Mouse (Mus musculus): ENCODE data around the gene Olfr1451. TPM values are rescaled to one million over a fixed set of nuclear protein-coding genes. Genes with fewer than 3 reads are reported as not detected.

The Olfr1451 gene
- not detected in 2 replicates for polyA plus RNA-seq (2015; fragmentation: Nextera tagmentation; extraction: Ambion mirVana)

GRCm38 (mm10) chr19:12994714-12995113 is at the start of gene Olfr1451:
Gene Olfr1451, plus strand, starts transcription at chr19:12995014.

GRCm38 (mm10) chr19:12949958-12950357 is 44.9 kb upstream of the Olfr1451 start, which contains the start of gene Olfr1450:
Gene Olfr1450, plus strand, starts transcription at chr19:12950258.

DNA sequence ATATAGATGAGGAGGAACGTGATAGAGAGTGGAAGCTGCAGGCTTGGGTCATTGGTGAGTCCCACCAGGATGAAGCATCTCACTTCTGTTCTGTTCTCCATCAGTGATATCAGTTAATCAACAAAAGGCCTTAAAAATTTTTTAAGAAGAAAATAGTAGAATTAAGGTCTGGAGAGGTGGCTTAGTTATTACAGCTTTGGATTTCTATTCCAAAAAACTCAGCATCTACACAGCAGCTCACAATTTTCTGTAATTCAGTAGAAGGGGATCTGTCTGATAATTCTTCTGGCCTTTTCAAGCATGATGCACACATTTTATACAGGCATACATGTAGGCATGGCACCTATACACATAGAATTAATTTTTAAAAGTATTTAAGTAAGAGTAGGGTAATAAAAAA is 33.4 kb downstream of the Olfr1451 start, which contains the start of gene Olfr1453:
Gene Olfr1453 (minus strand): TSS at position 101 of the 400 bp plus-strand sequence.

Other genes starting within 250 kb of the Olfr1451 start
- 0.99 and 1.1 TPM in 2 replicates for gene Cntf, start 229.4 kb upstream of the Olfr1451 start, polyA plus RNA-seq (2015; fragmentation: Nextera tagmentation; extraction: Ambion mirVana)
- 11.3 and 11.6 TPM in 2 replicates for gene Zfp91, start 198.9 kb upstream of the Olfr1451 start, polyA plus RNA-seq (2015; fragmentation: Nextera tagmentation; extraction: Ambion mirVana)
- gene Lpxn, start 198.8 kb upstream of the Olfr1451 start, polyA plus RNA-seq (2015; fragmentation: Nextera tagmentation; extraction: Ambion mirVana): 5.1 and 7.8 TPM in 2 replicates
- gene Gm5244, start 148.3 kb upstream of the Olfr1451 start, polyA plus RNA-seq (2015; fragmentation: Nextera tagmentation; extraction: Ambion mirVana): not detected in 2 replicates
- gene Olfr1444, start 137.7 kb upstream of the Olfr1451 start, polyA plus RNA-seq (2015; fragmentation: Nextera tagmentation; extraction: Ambion mirVana): not detected in 2 replicates
- gene Olfr1445, start 111.2 kb upstream of the Olfr1451 start, polyA plus RNA-seq (2015; fragmentation: Nextera tagmentation; extraction: Ambion mirVana): not detected in 2 replicates
- not detected in 2 replicates for gene Olfr1446, start 101.5 kb upstream of the Olfr1451 start, polyA plus RNA-seq (2015; fragmentation: Nextera tagmentation; extraction: Ambion mirVana)
- not detected in 2 replicates for gene Olfr1447, start 91.3 kb upstream of the Olfr1451 start, polyA plus RNA-seq (2015; fragmentation: Nextera tagmentation; extraction: Ambion mirVana)
- not detected in 2 replicates for gene Olfr1448, start 70.6 kb upstream of the Olfr1451 start, polyA plus RNA-seq (2015; fragmentation: Nextera tagmentation; extraction: Ambion mirVana)
- gene Olfr1449, start 64.2 kb upstream of the Olfr1451 start, polyA plus RNA-seq (2015; fragmentation: Nextera tagmentation; extraction: Ambion mirVana): not detected in 2 replicates
- gene Olfr1450, start 44.8 kb upstream of the Olfr1451 start, polyA plus RNA-seq (2015; fragmentation: Nextera tagmentation; extraction: Ambion mirVana): not detected in 2 replicates
- not detected in 2 replicates for gene Olfr1453, start 33.3 kb downstream of the Olfr1451 start, polyA plus RNA-seq (2015; fragmentation: Nextera tagmentation; extraction: Ambion mirVana)
- not detected in 2 replicates for gene Olfr1454, start 65.6 kb downstream of the Olfr1451 start, polyA plus RNA-seq (2015; fragmentation: Nextera tagmentation; extraction: Ambion mirVana)
- gene Olfr1457, start 102.9 kb downstream of the Olfr1451 start, polyA plus RNA-seq (2015; fragmentation: Nextera tagmentation; extraction: Ambion mirVana): not detected in 2 replicates
- gene Olfr1458, start 111.8 kb downstream of the Olfr1451 start, polyA plus RNA-seq (2015; fragmentation: Nextera tagmentation; extraction: Ambion mirVana): not detected in 2 replicates
- 0.01 TPM in 1 of 2 replicates, not detected in the other for gene Olfr1459, start 154.5 kb downstream of the Olfr1451 start, polyA plus RNA-seq (2015; fragmentation: Nextera tagmentation; extraction: Ambion mirVana)
- gene Olfr1461, start 168.0 kb downstream of the Olfr1451 start, polyA plus RNA-seq (2015; fragmentation: Nextera tagmentation; extraction: Ambion mirVana): not detected in 2 replicates
- not detected in 2 replicates for gene Olfr1462, start 190.7 kb downstream of the Olfr1451 start, polyA plus RNA-seq (2015; fragmentation: Nextera tagmentation; extraction: Ambion mirVana)
- not detected in 2 replicates for gene Olfr1463, start 236.3 kb downstream of the Olfr1451 start, polyA plus RNA-seq (2015; fragmentation: Nextera tagmentation; extraction: Ambion mirVana)